Mouse (Mus musculus) heart, adult 11 months (tissue): ENCODE results near the gene Hk3.

Experiments
- DNase-seq: peaks from one replicate; pipeline ENCODE4 v3.0.0; 2022

Hk3 gene

DNA sequence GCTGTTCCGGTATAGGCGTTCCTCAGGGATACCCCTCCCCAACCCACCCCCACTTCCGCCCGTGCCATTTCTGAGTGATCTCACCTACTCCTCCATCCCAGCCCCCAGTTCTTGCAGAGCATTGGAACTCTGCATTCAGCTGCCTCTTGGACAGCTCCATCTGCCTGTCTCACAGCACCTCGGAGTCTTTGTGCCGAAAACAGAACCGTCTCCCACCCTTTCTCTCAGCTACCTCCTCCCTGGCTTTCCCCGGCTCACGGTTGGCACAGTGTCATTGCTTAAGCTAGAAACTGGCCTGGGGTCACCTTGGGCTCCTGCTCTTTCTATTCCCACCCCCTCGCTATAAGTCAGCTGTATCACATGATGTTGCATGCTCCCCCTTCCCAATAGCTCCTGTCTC, 20.8 kb downstream of the Hk3 start:
- DNase-seq: no peak

DNA sequence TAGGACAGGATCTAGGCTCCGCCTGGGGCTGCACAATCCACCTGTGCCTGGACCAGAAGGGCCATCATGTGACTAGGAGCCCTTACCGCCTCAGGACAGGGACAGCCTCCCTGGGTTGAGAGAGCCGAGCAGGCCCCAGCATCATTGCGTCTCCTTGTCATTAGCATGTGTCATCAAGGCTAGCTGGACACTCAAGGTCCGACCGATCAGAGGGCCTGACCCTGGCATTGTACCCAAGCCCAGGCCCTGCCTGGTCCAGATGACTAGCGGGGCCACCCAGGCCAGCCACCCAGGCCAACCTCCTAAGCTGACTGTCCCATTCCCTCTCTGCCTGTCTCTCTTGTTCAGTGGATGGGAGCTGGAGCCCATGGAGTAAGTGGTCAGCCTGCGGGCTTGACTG, 23.6 kb downstream of the Hk3 start:
- no peak for DNase-seq

DNA sequence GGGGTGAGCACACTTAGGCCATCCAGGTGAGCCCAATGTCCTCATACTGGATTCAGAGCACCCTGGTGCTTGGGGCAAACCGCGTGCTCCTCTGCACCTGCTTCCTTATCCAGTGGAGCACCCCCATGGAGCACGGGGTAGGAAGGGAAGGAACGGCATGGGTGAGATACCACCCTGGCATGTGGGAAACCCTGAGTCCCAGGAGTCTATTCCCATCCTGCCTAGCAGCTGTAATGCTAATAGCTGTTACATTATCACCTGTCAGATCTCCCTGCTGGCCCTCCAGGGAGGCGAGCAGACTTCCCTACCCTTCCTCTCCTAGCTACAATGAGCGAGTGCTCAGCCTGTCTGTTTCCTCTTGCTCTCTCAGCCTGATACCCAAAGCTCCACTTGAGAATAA, 26.0 kb downstream of the Hk3 start:
- no peak for DNase-seq

DNA sequence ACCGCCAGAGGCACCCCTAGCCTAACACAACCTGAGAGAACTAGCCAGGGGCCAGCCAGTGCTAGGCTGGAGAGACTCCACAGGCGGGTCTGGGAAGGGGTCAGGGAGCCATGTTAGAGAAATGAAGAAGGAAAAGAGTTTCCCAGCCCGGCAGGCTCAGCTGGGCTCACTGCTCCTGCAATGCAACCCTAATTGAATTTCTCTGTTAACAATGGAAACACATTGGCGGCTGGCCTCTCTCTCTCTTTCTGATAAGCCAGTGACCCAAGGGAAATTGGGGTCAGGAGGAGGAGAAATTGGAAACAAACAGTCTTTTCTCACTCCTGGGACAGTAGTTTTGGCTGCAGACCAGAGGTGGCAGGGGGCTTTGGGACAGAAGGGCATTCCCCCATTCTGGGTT, 26.6 kb downstream of the Hk3 start:
- no peak for DNase-seq

DNA sequence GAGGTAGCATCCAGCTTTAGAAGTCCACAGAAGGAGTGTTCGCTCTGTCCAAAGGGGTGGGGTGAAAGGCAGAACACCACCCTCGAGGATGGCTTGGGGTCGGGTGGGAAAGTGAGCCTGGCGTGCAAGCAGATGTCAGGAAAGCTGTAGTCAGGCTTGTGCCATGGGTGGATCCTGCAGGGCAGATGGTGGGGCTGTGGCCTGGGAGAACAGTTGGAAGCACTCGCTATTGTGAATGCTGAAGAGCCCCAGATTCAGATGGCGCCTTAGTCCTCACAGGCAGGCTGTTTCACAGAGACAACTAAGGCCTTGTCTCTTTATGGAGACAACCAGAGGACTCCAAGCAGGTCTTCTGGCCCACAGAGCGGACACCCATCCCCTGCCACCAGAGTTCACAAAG, 29.0 kb downstream of the Hk3 start:
- no peak for DNase-seq

DNA sequence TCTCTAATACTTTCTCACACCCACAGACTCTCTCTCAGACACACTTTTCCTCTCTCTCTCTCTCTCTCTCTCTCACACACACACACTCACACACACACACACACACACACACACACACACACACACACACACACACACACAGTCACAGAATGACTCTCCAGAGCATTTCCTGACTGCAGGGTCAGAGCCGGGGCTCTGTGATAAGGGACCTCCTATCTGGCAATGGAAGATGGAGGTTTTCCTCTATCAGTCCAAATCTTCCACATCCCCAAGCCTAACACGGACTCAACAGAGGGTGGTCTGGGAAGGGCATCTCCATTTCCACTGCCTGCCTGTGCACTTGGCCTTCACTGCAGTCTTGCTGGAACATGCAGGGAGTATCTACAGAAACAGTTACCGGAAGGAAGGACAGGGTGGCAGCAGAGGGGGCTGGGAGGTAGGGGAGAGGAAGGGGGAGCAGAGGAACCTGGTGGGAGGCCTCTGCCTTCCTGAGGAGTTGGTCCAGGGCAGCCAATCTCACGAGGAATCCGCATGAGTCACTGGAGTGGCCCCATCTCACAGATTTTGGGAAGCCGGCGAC, 32.9 kb downstream of the Hk3 start:
- no peak for DNase-seq

DNA sequence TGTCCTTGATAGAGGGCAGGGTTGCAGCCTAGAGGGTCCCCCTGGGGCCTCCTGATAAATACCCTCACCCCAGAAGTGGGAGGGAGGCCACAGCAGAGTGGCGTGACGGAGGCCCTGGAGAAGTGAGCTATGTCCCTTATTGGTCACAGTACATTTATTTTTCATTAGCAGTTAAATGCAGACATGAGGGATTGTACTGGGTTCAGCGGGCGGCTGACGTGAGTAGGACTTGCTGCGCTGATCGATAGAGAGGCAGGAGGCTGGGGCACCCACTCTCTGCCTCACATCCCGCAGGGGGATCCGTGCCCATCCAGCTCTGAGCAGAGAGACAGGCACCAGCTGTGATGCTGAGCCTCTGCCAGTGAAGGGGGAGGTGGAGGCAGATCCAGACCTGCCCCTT, 33.8 kb downstream of the Hk3 start:
- DNase-seq: no peak

DNA sequence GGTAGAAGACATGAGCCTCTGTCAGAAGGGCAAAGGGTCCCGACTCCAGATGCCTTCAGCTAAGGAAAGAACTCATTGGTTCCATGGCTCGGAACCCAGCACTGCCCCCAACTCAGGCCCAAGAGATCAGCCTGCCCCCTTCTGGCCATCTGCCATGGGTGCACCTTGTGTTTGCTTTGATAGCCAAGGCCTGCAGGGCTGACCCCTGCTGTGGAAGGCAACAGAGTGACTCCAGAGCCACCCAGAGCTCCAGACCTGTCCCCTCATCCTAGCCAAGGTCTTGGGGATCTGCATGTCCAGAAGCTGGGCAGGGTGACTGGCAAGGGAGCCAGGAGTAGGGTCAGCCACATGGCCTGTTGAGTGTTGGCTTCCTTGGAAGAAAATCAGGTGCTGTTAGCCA, 37.6 kb downstream of the Hk3 start:
- no peak for DNase-seq

DNA sequence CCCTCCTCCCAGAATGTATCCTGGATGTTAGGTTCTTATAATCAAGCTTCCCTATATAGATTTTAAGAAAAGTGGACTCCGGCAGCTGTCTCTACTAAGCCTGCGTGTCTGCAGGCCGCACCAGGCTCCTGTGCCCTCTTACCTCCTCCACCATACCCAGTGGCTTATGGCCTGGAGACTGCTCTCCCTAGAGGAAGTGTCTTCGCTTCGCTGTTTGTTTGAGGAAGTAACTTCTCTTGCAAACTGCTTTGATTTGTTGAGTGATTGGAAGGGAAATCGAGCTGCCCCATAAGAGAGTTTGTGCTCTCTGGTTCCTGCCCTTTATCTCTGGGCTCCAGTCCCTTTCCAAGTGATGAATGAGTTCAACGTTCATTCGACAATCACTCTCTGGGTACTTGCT, 38.2 kb downstream of the Hk3 start:
- no peak for DNase-seq

DNA sequence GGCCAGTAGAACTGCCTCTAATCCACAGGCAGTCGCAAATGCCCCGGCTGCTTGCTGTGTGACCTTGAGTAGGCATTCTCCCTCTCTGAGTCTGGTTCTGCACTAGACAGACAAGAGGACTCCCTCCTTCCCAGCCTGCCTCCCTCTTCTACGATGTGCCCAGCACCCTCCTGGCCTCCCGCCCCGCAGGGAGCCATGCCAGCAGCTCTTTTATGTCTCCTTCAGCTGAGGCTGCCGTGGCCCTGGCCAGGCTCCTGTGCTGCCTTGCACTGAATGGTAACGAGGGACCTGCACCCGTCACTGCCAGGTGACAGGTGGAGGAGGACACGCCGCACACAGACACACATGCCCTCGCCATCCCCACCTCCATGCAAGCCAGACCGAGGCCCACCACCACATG, 40.2 kb downstream of the Hk3 start:
- DNase-seq: no peak

DNA sequence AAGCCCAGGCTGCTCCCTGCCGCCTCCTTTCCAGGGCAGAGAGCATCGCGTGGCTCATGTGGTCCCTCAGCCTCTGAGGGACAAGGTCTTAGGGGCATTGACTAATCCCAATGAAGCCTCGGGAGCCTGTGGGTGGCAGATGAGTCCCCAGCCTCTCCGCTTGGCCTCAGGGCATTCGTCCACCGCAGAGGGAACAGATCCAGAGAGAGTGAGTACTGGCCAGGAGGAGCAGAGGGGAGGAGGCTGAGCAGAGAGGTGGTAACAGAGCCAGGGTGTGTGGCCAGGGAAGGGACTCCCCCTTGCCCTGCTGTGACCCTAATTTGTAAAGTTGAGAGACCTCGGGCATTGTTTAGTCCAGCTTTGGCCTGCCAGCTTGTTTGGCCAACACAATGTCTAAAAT, 42.4 kb downstream of the Hk3 start:
- no peak for DNase-seq

DNA sequence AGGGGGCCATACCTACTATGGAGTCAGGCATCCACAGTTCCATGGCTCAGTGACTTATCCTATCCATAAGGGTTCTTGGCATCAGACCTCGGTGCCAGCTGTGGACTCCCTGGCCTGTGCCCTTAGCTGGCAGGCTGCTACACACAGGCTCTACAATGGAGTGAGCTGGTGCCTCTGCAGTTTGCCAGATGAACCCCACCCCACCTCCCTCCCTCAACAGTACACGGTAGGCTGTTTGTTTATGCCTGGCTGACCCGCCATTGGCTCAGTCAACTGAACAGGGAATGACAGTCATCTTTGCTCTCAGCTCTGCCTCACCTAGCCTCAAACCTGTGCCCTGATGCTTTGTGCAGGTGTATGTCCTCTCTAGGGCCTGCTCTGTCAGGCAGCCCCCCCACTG, 45.6 kb downstream of the Hk3 start:
- no peak for DNase-seq

DNA sequence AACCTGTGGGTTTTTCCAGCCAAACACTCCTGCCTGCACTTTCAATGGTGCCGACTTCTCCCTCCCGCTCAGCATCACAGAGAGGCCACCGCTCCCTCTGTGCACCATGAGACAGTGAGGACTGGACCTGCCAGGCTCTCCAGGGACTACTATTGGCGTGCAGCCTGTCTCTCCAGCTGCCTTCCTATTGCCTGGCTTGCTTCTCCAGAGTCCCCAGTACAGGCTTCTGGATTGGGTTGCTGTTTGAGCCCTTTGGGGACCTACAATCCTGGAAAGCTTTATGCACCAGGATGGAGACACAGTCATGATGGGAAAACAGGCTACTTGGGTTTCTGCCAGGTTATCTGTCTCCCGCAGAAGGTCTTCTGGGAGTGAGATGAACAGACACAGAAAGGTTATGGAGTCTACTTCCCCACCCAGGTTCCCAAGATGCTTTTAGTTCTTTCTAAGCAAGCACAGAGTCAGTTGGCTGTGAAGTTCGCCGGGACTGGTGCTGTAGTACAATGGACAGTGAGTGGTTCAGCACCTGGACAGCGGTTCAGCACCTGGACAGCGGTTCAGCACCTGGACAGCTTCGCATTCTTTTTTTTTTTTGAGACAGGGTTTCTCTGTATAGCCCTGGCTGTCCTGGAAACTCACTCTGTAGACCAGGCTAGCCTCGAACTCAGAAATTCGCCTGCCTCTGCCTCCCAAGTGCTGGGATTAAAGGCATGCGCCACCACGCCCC, 50.5 kb downstream of the Hk3 start:
- no peak for DNase-seq

DNA sequence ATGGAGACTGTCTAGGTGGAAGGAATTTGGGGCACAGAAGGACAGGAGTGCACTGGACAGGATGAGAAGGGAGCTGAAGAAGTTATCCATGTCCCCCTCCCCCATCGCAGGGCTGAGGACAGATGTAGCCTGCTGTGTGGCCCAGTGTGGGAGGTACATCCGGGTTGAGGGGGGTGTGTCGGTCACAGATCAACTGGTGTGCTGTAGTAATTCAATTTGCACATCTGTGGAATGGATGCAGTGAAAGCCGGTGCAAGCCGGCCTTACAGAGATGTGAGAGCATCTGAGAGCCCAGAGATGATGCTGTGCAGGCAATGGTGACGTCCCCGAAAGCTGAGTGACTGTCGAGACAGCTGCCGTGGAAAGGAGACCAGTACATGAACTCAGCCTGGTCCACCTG, 51.7 kb downstream of the Hk3 start:
- no peak for DNase-seq

DNA sequence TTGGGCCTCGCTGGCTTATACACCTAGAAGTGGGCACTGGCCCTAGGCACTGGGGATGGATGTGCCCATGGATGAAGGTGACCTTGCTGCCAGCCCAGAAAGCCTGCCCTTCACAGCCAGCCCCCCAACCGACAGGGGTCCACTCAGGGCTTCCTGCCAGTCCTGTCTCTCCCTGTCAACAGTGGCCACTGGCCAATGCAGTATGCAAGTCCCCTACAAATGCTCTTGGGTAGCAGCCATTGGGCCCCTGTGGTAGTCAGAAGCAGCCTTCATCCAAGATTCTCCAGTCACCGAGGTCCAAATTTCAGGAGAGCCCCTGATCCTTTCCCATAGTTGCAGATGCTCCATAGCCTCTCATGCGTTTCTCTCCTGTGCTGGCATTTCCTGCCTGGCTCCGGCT, 52.5 kb downstream of the Hk3 start:
- DNase-seq: no peak

DNA sequence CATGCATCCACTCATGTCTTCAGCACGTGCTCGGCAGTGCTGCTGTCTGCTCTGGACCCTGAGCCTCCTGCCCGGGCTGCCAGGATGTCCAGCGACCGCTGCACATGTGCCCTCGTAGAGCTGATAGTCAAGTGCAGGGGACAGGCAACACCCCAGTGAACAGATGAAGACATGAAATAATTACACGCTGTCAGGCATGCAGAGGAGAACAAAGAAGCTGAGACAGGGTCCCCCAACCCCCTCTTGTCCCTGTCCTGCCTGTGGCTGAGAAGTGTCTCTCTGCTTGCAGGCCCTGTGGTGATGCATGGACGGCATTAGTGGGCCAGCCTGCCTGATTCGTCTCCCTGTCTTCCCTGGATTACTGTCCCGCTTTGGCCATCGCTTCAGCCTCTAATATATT, 53.7 kb downstream of the Hk3 start:
- no peak for DNase-seq

DNA sequence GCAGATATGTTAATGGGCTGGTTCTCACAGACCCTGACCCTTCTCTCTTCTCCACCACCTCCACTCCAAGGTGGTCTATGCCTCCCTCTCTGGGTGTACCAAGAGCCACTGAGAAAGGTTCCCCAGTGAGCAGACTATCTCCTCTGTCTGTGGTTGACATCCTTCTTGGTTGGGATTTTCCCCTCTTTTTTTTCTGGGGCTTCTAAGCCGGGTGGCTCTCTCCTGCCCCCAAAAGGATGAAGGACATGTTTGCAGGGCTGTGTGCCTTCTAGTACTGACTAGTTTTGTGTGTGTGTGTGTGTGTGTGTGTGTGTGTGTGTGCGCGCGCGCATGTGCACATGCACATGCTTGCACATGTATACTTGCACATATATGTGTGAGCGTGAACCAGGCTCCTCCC, 55.9 kb downstream of the Hk3 start:
- DNase-seq: no peak

DNA sequence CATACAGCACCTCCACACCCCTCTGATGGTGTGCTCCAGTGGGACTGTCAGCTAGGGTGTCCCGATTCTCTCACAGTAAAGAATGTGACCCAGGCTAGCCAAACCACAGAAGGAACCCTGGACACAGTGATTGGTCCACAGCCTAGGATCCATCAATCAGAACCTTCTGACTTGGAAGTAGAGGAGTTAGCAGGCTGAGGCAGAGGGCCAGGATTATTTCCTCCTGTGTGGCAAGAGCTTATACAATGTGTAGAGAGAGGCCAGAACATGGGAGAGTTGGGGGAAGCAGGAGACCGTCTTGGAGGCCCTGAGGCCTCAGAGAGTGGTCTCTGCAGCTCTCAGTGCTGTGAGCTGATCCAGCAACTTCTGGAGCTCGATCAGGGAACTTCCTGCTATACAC, 60.7 kb downstream of the Hk3 start:
- no peak for DNase-seq

DNA sequence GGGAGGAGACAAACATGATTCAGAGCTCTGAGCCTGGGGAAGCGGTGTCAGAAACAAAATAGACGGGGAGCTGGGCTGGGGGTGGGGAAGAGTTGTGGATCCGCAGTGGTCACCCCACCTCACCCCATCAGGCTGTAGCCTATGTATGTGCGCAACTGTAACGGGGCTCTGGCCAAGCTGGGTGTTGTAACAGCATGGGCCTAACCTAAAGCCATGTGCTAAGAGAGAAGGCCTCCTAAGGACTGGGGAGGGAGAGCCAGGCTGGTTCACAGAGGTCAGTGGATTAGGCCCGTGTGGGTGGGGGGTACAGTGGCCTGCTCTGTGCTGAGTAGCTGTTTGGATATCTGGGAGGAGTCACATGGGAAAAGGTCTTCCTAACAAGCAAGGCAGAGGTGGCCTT, 61.3 kb downstream of the Hk3 start:
- DNase-seq: no peak

DNA sequence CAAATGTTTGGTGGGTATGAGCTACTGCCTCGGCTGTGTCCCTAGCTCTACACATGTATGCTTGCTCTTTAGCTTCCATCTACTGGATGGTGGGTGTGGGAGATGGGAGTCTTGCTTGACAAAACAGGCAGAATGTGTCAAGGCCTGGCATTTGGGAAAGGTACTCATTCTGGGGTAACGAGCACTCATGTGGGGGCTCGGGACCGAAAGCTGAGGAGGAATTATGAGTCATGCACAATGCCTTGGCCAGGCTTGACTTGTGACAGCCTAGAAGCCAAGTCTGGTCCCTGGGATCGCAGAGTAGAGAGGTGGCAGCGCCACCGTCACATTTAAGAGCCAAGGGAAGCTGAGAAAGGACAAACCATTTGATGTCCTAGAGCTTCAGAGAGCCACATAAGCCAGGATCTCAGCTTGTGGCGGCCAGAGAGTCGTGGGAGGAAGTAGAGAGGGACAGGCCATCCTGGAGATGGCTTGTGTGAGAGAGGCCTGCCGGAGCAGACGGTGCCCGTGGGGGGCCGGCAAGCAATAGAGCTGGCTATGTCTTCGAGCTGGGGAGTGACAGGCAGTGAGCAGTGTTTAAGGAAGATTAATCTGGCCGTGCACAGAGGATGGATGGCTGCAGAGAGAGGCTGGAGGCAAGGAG, 62.0 kb downstream of the Hk3 start:
- no peak for DNase-seq

DNA sequence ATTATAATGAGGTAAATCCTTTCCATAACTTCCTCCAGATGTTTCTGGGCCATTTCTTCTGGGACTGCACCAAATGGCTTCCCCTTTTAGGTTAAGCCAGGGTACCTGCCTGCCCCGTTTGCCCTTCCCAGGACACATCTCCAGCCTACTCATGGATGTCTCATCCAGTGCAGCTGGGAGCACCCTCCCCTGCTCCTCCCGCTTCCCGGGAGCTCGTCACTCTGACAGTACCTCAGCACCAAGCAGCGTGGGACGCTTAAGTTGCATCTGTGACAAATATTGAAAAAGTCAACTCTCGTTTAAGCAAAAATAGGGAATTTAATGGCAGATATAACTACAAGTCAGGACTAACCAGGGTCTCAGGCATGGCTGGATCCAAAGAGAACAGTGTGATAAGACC, 63.9 kb downstream of the Hk3 start:
- no peak for DNase-seq
